Mouse (Mus musculus) liver, postnatal 0 days (tissue): ENCODE measurements around the gene Prl5a1. TPM values are rescaled to one million over a fixed set of nuclear protein-coding genes. Genes with fewer than 3 reads are reported as not detected.

Experiments
- ATAC-seq: fragments of 200-750 bp; cut with Nextera tagmentation; 2 replicates; pipeline ENCODE4 v1.8.0; 2017; ENCODE audit warnings: mild to moderate bottlenecking, moderate library complexity
- DNase-seq: peaks from one replicate; pipeline ENCODE4 v3.0.0-alpha.2; 2016
- H3K27ac ChIP-seq: fragments of 300-500 bp; sonication (generic); 2 replicates; pipeline ENCODE4 v1.5.1; 2014; ENCODE audit warnings: antibody characterized with exemption, moderate library complexity, mild to moderate bottlenecking, low read depth
- H3K27me3 ChIP-seq: fragments of 300-500 bp; sonication (generic); 2 replicates; pipeline ENCODE4 v1.6.1; 2014; ENCODE audit warnings: low read length, control low read depth, mixed read lengths; ENCODE audit not compliant: insufficient read depth
- H3K36me3 ChIP-seq: fragments of 300-500 bp; sonication (generic); replicated peaks from 2 replicates; pipeline ENCODE4 v1.6.1; 2014; ENCODE audit warnings: mild to moderate bottlenecking, control low read depth, low read length, moderate library complexity, mixed read lengths; ENCODE audit not compliant: insufficient read depth
- H3K4me1 ChIP-seq: fragments of 300-500 bp; sonication (generic); 2 replicates; pipeline ENCODE4 v1.6.1; 2014; ENCODE audit warnings: antibody characterized with exemption, mild to moderate bottlenecking, control low read depth; ENCODE audit not compliant: insufficient read depth
- H3K4me2 ChIP-seq: fragments of 300-500 bp; sonication (generic); 2 replicates; pipeline ENCODE4 v1.6.1; 2014; ENCODE audit warnings: low read depth, mild to moderate bottlenecking, low read length, moderate library complexity, mixed read lengths
- H3K4me3 ChIP-seq: fragments of 300-500 bp; sonication (generic); 2 replicates; pipeline ENCODE4 v1.5.1; 2014; ENCODE audit warnings: low read depth, low read length
- H3K9ac ChIP-seq: fragments of 300-500 bp; sonication (generic); replicated peaks from 2 replicates; pipeline ENCODE4 v1.6.1; 2014; ENCODE audit warnings: mild to moderate bottlenecking, moderate library complexity
- H3K9me3 ChIP-seq: fragments of 300-500 bp; sonication (generic); 2 replicates; pipeline ENCODE4 v1.6.1; 2016; ENCODE audit warnings: mild to moderate bottlenecking, control low read depth, low read length, mixed read lengths
- CTCF ChIP-seq: sonication (generic); IDR thresholded peaks from 2 replicates; pipeline ENCODE4 v1.5.1; 2016; ENCODE audit warnings: antibody characterized with exemption, low read depth
- EP300 ChIP-seq: IDR thresholded peaks from 2 replicates; pipeline ENCODE4 v1.6.1; 2016; ENCODE audit warnings: antibody characterized with exemption, low read depth, mild to moderate bottlenecking
- WGBS: fragments of 180-500 bp; shearing (Covaris S2); extraction: QIAGEN DNeasy Blood & Tissue Kit; methylation state at CpG from one replicate; pipeline ENCODE4 v1.1.7; 2014; ENCODE audit not compliant: insufficient replicate concordance; 5-methylcytosine and 5-hydroxymethylcytosine counted together
- polyA plus RNA-seq: library from polyadenylated mRNA; unstranded; fragments of >200 nt; fragmentation: Nextera tagmentation; extraction: Ambion mirVana; gene quantifications from 2 replicates; pipeline ENCODE4 v1.2.1, GENCODE M21; 2015

Prl5a1 gene
- not detected in 2 replicates for polyA plus RNA-seq

DNA sequence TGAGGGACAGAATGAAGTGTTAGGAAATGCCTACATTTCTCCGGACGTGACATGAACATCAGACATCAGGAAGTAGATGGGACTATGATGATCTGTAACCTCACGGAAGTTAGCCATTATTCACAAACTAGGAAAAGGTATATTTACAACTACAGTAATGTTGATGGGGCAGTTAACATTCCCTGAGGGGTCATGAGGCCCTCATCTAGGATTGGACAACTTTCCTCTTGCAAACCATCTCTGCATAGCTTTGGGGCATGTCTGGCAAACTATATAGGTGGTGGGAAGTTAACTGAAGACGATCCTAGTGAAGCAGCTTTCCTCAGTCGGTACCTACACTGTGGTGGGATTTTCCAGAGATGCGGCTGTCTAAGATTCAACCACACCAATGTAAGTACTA, at the start of gene Prl5a1:
TSS of gene Prl5a1 (plus strand) at position 301 of the 400 bp plus-strand sequence.
- no peak for ATAC-seq
- TF ChIP-seq CTCF: no peak
- no peak for TF ChIP-seq EP300
- Histone ChIP-seq H3K4me2 (no peak within 1 kb of the TSS), H3K4me3 (no peak within 1 kb of the TSS), H3K27me3 (no peaks in the 10 kb centered on the region), H3K36me3 (no peaks in the 10 kb centered on the region), H3K27ac (no peak within 1 kb of the TSS), H3K9me3 (no peaks in the 10 kb centered on the region), H3K9ac (no peak within 1 kb of the TSS), H3K4me1 (no peaks in the 10 kb centered on the region)
- 78% methylated on average over 6 of the region's 6 CpGs for WGBS
- DNase-seq: no peak

DNA sequence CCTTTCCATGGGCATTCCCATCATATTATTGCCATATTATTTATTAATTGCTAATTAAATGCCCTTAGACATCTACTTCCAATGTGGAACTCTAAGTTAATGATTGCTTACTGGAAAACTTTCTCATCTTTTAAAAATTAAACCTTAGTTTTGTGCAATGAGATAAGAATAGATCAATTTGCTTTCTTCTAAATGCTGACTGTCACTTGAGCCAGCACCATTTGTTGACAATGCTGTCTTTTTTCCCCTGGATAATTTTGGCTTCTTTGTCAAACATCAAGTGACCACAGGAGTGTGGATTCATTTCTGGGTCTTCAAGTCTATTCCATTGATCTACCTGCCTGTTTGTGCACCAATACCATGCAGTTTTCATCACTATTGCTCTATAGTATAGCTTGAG, 46.1 kb upstream of the Prl5a1 start:
- ATAC-seq (no peak), DNase-seq (no peak)
- H3K9ac ChIP-seq: no peak overlapping the region
- no peaks in the 10 kb centered on the region for H3K4me1 ChIP-seq
- no peak overlapping the region for H3K4me2 ChIP-seq
- no peaks in the 10 kb centered on the region for H3K36me3 ChIP-seq
- no peak for TF ChIP-seq CTCF
- no peak for TF ChIP-seq EP300
- no peaks in the 10 kb centered on the region for H3K27me3 ChIP-seq
- H3K27ac ChIP-seq: no peak overlapping the region
- no peaks in the 10 kb centered on the region for H3K9me3 ChIP-seq
- H3K4me3 ChIP-seq: no peak overlapping the region

DNA sequence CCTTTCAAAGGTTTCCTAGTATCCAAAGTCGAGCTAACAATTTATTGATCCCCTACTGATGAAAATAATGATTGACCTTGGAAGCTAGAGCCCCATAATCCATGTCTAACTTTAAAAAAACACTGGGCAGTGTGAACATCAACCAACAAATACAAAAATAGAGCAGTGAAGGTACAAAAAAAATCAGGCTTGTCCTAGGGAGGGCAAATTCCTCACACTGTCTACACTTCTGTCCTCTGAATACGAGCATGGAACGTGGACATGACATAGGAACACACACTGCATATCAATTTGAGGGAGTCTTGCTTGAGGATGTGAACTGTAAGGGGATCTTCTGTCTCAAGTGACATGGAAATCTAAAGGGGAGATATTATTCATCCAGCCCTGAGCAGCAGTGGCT, 33.7 kb upstream of the Prl5a1 start:
- no peak overlapping the region for H3K27ac ChIP-seq
- H3K4me1 ChIP-seq: no peaks in the 10 kb centered on the region
- WGBS: 71% methylated on average over 3 of the region's 3 CpGs
- DNase-seq: no peak
- no peak overlapping the region for H3K4me2 ChIP-seq
- H3K27me3 ChIP-seq: no peaks in the 10 kb centered on the region
- no peaks in the 10 kb centered on the region for H3K36me3 ChIP-seq
- no peak for TF ChIP-seq EP300
- TF ChIP-seq CTCF: no peak
- no peak overlapping the region for H3K9ac ChIP-seq
- no peak overlapping the region for H3K4me3 ChIP-seq
- H3K9me3 ChIP-seq: no peaks in the 10 kb centered on the region
- ATAC-seq: no peak

DNA sequence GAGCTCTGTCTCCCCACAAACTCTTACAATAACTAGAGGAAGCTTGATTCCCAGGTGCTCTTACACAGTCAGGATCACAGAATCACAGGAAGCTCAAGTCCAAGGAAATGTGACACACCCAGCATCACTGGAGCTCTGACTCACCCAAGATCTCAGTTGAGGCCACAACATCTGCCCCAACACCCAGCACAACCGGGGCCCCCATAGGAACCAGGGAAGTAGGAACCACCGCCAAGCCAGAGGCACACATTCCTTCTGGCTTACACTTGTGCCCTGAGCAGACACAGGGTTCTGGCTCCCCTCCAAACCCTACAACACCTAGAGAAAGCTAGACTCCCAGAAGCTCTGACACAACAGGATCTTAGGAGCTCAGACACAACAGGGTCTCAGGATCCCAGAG, 9.5 kb upstream of the Prl5a1 start:
- no peak overlapping the region for H3K27ac ChIP-seq
- H3K9ac ChIP-seq: no peak overlapping the region
- no peak overlapping the region for H3K4me2 ChIP-seq
- TF ChIP-seq CTCF (no peak), EP300 (no peak)
- H3K9me3 ChIP-seq: no peaks in the 10 kb centered on the region
- 63% methylated on average over 2 of the region's 2 CpGs for WGBS
- ATAC-seq (no peak), DNase-seq (no peak)
- no peaks in the 10 kb centered on the region for H3K4me1 ChIP-seq
- H3K4me3 ChIP-seq: no peak overlapping the region
- H3K36me3 ChIP-seq: no peaks in the 10 kb centered on the region
- no peaks in the 10 kb centered on the region for H3K27me3 ChIP-seq

DNA sequence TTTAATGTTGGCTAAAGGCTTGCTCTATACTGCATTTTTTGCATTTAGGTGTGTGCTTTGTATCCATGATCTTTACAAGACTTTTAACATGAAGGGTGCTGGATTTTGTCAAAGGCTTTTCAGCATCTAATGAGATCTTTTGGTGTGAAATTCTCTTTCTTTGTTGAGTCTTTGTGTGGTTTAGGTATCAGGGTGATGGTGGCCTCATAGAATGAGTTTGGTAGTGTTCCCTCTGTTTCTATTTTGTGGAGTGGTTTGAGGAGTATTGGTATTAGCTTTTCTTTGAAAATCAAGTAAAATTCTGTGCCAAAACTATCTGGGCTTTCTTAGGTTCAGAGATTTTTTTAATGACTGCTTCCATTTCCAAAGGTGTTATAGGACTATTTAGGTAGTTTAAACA, 6.5 kb upstream of the Prl5a1 start:
- no peak overlapping the region for H3K9ac ChIP-seq
- no peak for ATAC-seq
- no peaks in the 10 kb centered on the region for H3K4me1 ChIP-seq
- no peak for TF ChIP-seq EP300
- TF ChIP-seq CTCF: no peak
- no peaks in the 10 kb centered on the region for H3K36me3 ChIP-seq
- no peaks in the 10 kb centered on the region for H3K9me3 ChIP-seq
- DNase-seq: no peak
- H3K27me3 ChIP-seq: no peaks in the 10 kb centered on the region
- H3K4me2 ChIP-seq: no peak overlapping the region
- no peak overlapping the region for H3K27ac ChIP-seq
- no peak overlapping the region for H3K4me3 ChIP-seq

Other genes starting within 250 kb of the Prl5a1 start
- not detected in 2 replicates for gene Prl4a1, start 126.3 kb upstream of the Prl5a1 start, polyA plus RNA-seq
- 3.8 and 4.5 TPM in 2 replicates for gene Gm11361, start 115.0 kb downstream of the Prl5a1 start, polyA plus RNA-seq